Mouse (Mus musculus) common myeloid progenitor, adult 5-6 weeks (primary cell): ENCODE measurements around the gene Csnk1g1. TPM values are rescaled to one million over a fixed set of nuclear protein-coding genes. Genes with fewer than 3 reads are reported as not detected.
A peak's percentile ranks its signal among the peaks of the same experiment; 100 is the strongest.

Experiments used
- ATAC-seq: replicated peaks from 2 replicates; pipeline ENCODE4 v1.8.0; 2016; ENCODE audit warnings: low read depth, mild to moderate bottlenecking, moderate TSS enrichment, inconsistent platforms; ENCODE audit not compliant: poor library complexity, severe bottlenecking
- total RNA-seq: library from RNA; stranded (forward); fragments of 200-1000, 187-1606 nt; gene quantifications from 2 replicates; pipeline ENCODE4 v1.2.3, GENCODE M21; 2017

The Csnk1g1 gene
- total RNA-seq, 1 experiment from 2014 or later: 29.1 TPM

DNA sequence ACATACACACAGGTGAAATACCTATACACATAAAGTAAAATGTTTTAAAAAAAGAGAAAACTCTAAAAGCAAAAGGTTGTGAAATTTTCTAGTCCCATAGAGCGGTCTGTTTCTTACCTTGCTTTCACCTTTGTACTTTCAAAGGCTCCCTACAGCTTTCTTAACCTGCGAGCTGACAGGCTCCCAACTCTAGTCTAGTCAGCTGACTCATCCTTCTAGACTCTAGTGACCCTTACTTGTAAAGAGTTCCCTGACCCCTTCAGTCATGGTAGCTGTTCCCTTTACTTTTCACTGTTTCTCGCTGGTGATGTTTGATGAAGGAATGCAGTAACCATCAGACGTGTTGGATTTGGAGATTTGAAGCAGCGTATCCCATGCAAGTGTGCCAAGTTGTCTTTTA is 78.3 kb downstream of the Csnk1g1 start:
- no peak for ATAC-seq

DNA sequence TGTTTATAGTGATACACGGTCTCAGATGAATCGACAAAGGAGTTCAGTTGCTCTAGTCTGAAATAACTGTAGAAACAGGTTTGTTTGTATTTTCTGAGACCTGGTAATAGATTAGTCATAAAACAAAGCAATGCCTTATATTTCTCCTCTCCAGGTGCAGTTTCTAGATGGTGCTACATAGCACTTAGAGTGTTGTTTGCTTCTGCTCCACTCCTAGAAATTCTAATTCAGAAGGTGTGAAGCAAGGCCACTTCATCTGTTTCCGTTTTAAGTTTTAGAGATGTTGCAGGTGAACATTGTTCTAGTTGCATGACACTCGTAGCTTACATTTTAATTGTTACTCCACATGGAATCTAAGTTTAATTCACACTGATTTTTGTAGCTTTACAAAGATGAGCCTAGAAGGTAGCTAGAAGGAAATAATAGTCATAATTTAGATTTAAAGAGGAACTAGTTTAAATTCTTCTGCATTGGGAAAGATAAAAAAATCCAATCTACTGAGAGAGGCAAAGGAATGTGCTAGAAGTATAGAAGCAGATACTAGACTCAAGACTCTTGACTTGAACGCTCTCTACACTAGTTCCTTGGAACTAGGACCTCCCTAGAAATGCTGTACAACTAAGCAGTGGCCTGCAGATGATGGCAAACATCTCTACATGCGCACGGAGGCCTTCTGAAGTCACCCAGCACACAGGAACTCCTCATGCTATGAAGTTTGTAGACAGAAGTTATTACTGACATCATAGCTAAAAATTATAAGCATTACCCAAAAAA is 87.1 kb downstream of the Csnk1g1 start:
- ATAC-seq: no peak

- ATAC-seq: no peak
Measured at GRCm38 (mm10) chr9:65998965-65999364, 90.2 kb downstream of the Csnk1g1 start.

DNA sequence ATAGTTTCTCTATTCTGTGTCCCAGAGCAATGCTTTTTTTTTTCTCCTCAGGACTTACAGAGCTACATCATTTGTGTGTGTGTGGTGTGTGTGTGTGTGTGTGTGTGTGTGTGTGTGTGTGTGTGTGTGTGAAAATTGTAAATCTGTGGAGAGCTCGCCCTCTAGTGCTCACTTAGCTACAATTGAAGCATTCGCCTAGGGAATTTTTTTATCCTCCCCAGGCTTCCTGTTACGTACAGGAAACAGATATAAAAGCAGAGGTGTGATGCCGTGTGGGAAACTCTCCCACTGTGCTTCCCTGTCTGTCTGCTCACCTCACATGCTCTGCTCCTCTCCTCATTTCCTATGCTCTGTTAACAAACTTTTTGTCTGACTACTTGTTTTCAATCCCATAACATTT is 95.7 kb downstream of the Csnk1g1 start:
- ATAC-seq: peak; percentile 88

DNA sequence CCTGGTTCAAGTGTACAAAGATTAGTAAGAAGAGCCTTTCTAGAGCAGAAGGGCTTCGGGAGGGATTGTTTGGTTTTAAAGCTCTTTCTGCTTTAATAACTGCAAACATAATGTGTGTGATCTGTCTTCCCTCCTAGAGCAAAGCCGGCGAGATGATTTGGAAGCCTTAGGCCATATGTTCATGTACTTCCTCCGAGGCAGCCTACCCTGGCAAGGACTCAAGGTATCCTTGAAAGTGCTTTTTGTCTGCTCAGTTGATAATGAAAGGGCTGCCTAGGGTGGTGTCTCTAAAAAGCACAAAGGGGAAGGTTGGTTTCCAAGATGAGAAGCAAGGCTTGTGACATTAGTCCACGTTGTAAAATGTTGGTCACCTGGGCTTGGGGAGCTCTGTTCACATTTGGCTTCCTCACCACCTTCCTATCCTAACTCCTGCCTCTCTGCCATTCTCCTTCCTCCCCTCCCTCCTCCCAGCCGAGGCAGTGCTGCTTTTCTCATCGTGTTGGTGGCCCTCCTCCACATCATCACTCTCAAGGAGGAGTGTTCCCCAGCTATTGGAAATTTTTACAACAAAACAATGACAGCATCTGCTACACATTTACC is 99.0 kb downstream of the Csnk1g1 start:
- ATAC-seq: no peak

DNA sequence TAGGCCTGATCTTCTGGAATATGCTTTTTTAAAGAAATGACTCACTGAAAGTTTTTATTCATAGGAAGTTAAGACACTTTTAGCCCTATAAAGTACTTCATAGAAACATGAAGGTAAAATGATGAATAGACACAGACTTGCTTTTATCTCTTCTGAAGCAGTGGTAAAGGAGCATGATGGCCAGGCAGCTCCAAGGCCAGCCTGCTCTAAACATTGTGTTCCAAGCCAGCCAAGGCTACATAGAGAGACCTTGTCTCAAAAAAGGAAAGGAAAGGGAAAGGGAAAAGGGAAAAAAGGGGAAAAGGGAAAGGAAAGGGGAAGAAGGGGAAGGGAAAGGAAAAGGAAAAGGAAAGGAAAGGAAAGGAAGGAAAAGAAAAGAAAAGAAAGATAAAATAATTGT is 111.9 kb downstream of the Csnk1g1 start:
- no peak for ATAC-seq

DNA sequence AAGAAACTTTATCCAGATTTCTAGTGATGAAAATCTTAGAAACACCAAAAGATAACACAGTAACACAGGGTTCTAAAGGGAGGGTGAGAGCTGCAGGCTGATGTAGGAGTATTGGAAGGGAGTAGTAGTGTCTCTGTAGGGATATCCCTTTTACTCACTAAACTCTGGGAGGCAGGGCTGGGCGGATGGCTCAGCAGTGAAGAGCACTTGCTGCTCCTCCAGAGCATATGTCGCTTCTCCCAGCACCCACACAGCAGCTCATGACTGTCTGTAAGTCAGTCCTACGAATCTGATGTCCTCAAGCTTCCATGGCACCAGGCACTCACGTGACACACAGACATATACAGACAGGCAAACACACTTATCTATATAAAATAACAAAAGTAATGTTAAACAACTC is 129.4 kb downstream of the Csnk1g1 start:
- ATAC-seq: no peak

- no peak for ATAC-seq
Measured at GRCm38 (mm10) chr9:66038581-66038980, 129.9 kb downstream of the Csnk1g1 start.

DNA sequence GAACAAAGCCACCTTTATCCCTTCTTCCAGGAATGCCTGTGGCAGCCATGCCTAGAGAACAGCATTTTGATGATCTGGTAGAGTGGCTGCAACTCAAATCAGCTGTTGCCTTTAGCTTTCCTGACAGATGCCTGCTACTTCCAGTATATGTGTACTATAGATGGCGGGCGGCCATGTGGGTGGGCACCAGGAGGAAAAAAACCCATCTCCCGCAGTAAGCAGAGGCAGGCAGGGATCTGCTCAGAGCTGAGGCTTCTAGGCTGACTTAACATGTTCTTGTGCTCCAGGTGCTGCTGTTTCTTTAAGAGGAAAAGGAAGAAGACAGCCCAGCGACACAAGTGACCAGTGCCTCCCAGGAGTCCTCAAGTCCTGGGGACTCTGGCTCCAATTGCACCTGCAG is 130.6 kb downstream of the Csnk1g1 start:
- no peak for ATAC-seq

DNA sequence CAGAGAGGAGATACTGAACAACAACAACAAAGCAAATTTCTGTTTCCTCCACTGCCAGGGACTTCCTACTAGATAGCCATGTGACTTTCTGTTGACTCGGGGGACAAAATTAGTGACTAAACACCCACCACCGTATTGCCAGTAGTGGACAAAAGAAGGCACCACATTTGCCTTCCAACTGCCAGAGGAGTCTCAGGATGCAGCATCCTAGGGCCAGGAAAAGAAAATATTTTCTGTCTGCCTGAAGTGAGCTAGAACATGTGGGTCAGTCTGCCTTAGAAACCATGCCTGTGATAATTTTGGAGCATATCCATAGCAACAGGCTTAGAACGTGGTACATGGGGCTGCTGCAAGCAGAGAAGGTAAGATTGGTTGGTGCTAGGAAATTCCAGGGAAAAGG is 132.1 kb downstream of the Csnk1g1 start:
- ATAC-seq: no peak

DNA sequence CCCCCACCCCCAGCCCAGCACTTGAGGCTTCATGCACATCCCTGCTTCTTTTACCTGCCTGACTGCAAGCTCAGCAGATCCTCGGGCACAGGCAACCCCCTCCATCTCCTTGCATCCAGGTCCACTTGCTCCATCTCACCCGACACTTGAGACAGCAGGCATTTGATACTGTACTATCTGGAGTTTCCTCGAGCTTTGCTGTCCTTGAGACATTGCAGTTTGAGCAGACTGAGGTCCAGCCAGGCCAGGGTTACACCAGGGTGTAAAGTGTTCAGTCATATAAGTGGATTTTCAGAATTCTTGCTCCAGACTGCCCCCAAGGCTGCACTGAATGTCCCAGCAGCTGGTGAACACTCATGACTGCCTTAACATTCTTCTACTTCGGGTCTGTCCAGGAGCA is 133.6 kb downstream of the Csnk1g1 start:
- ATAC-seq: no peak

DNA sequence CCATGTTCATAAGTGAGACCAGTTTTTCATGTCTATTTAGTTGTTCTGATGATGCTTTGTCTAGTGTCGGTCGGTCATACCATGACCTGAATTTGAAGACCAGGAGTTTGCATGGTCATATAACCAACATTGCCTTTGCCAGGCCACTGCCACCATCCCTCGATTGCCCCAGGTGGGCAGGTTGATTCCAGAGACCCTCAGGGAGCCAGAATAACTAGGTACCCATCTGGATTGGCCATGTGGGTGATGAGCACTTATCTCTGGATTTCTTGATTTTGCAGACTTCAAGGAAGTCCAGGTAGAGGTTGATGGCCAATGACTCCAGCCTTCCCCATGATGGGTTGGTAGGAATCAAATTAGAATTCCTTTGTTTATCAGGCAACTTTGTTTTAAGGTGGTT is 134.5 kb downstream of the Csnk1g1 start:
- no peak for ATAC-seq

- ATAC-seq: no peak
Measured at GRCm38 (mm10) chr9:66049931-66050601, 141.3 kb downstream of the Csnk1g1 start.

DNA sequence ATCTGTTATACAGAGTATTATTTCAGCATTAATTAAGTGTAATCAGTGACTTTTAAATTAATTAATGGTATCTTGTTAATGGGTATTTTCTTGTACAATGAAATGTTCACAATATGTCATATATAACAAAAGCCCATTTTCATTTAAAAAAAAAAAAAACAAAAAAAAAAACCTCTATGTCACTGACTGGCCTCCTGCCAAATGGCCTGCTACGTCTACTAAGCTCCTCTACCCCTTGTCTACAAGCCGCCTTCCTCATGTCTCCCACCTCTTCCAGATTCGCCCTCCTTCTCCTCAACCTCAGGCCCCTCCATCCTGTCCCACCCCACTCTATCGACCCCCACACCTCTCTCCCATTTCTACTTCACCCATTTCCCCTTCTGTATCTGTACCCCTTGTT is 142.8 kb downstream of the Csnk1g1 start:
- no peak for ATAC-seq

DNA sequence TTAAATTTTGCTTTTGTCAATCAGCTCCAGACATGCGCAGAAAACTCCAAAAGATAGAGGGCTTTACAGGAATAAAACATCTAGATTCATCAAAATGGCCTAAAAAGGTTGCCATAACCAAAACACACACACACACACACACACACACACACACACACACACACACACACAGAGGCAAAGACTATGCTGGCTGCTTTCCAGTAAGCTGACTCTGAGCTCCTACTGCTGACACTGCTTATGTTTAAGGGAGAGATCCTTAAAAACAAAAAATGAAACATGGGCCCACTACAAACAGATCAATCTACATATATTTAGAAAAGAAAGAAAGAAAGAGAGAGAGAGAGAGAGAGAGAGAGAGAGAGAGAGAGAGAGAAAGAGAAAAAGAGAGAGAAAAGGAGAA is 144.0 kb downstream of the Csnk1g1 start:
- ATAC-seq: no peak

GRCm38 (mm10) chr9:66053620-66054019 is 144.9 kb downstream of the Csnk1g1 start:
- no peak for ATAC-seq

- peak; percentile 99 for ATAC-seq
Measured at GRCm38 (mm10) chr9:66059583-66060307, 151.0 kb downstream of the Csnk1g1 start, which contains the start of gene Ppib. Ppib (plus strand) TSS chr9:66060222.

GRCm38 (mm10) chr9:66060308-66060647 is 151.6 kb downstream of the Csnk1g1 start:
- no peak for ATAC-seq

- ATAC-seq: no peak
Measured at GRCm38 (mm10) chr9:66060986-66061385, 152.3 kb downstream of the Csnk1g1 start.

- ATAC-seq: no peak
Measured at GRCm38 (mm10) chr9:66061656-66062055, 152.9 kb downstream of the Csnk1g1 start.

DNA sequence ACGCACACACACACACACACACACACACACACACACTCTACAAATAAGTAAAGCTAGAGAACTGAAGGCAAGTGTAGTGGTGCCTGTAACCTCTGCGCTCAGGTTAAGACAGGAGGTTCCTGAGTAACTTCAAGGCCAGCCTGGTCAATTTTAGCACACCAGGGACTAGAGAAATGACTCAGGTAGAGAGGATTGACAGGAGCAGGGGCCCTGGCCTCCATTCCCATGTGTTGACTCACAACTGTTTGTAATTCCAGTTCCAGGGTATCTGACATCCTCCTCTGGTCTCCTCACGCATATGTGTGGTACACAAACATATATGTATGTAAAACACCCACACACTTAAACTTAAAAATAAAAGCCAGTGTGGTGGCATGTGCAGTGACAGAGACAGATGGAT is 154.7 kb downstream of the Csnk1g1 start:
- ATAC-seq: no peak
